Mouse (Mus musculus): ENCODE results near the gene Prss56. TPM values are rescaled to one million over a fixed set of nuclear protein-coding genes. Genes with fewer than 3 reads are reported as not detected.

Gene Prss56
- polyA plus RNA-seq (2011; ENCODE audit: insufficient read depth, insufficient read length, low read depth, missing spikeins) = 0.27 TPM in 1 of 2 replicates, not detected in the other

- peak within 1 kb of the TSS; percentile 18 for H3K4me3 ChIP-seq (ENCODE audit: low read depth, low read length)
These were observed at the start of gene Prss56 for GRCm38 (mm10) chr1:87183013-87183412. TSS of gene Prss56 (plus strand) at chr1:87183313.

GRCm38 (mm10) chr1:87141550-87141949 is 41.6 kb upstream of the Prss56 start:
- Histone ChIP-seq H3K36me3 (ENCODE audit: control insufficient read depth, insufficient read depth, low read length, poor library complexity, severe bottlenecking) (no peaks in the 10 kb centered on the region), H3K27ac (ENCODE audit: insufficient read depth, low read length) (no peak overlapping the region), H3K9ac (ENCODE audit: low read depth, poor library complexity, severe bottlenecking) (no peak overlapping the region), H3K9me3 (replicated peaks; ENCODE audit: control insufficient read depth, insufficient read depth, low read length, poor library complexity, severe bottlenecking) (peaks cover 7% of the 10 kb centered on the region), H3K4me1 (ENCODE audit: control insufficient read depth, insufficient read depth, low read length) (no peaks in the 10 kb centered on the region), H3K4me3 (ENCODE audit: low read depth, low read length) (no peak overlapping the region), H3K27me3 (ENCODE audit: control insufficient read depth, insufficient read depth, low read length, poor library complexity, severe bottlenecking) (no peaks in the 10 kb centered on the region; the same call in 1 of the 2 replicates)
- TF ChIP-seq POLR2A (IDR thresholded peaks at IDR 0.05; ENCODE audit: insufficient read depth, low read length) (no peak), EP300 (IDR thresholded peaks at IDR 0.05; ENCODE audit: insufficient read depth, low read depth, low read length) (no peak), CTCF (IDR thresholded peaks at IDR 0.05; ENCODE audit: low read depth, low read length) (no peak)

More at GRCm38 (mm10) chr1:87183013-87183412, at the start of gene Prss56:
- Histone ChIP-seq H3K9me3 (replicated peaks; ENCODE audit: control insufficient read depth, insufficient read depth, low read length, poor library complexity, severe bottlenecking) (no peaks in the 10 kb centered on the region), H3K36me3 (ENCODE audit: control insufficient read depth, insufficient read depth, low read length, poor library complexity, severe bottlenecking) (no peaks in the 10 kb centered on the region), H3K4me1 (ENCODE audit: control insufficient read depth, insufficient read depth, low read length) (peaks cover 3% of the 10 kb centered on the region), H3K27ac (ENCODE audit: insufficient read depth, low read length) (no peak within 1 kb of the TSS), H3K9ac (ENCODE audit: low read depth, poor library complexity, severe bottlenecking) (no peak within 1 kb of the TSS), H3K27me3 (ENCODE audit: control insufficient read depth, insufficient read depth, low read length, poor library complexity, severe bottlenecking) (no peaks in the 10 kb centered on the region)
- TF ChIP-seq CTCF (IDR thresholded peaks at IDR 0.05; ENCODE audit: low read depth, low read length) = no peak
- TF ChIP-seq POLR2A (IDR thresholded peaks at IDR 0.05; ENCODE audit: insufficient read depth, low read length) = no peak
- no peak for TF ChIP-seq EP300 (IDR thresholded peaks at IDR 0.05; ENCODE audit: insufficient read depth, low read depth, low read length)

- TF ChIP-seq POLR2A (IDR thresholded peaks at IDR 0.05; ENCODE audit: insufficient read depth, low read length) (no peak), CTCF (IDR thresholded peaks at IDR 0.05; ENCODE audit: low read depth, low read length) (no peak), EP300 (IDR thresholded peaks at IDR 0.05; ENCODE audit: insufficient read depth, low read depth, low read length) (no peak)
- H3K36me3 ChIP-seq (ENCODE audit: control insufficient read depth, insufficient read depth, low read length, poor library complexity, severe bottlenecking) = no peaks in the 10 kb centered on the region
- no peak overlapping the region for H3K4me3 ChIP-seq (ENCODE audit: low read depth, low read length)
- H3K27me3 ChIP-seq (ENCODE audit: control insufficient read depth, insufficient read depth, low read length, poor library complexity, severe bottlenecking) = no peaks in the 10 kb centered on the region; the same call in 1 of the 2 replicates
- H3K27ac ChIP-seq (ENCODE audit: insufficient read depth, low read length) = no peak overlapping the region
- H3K9ac ChIP-seq (ENCODE audit: low read depth, poor library complexity, severe bottlenecking) = no peak overlapping the region
- H3K4me1 ChIP-seq (ENCODE audit: control insufficient read depth, insufficient read depth, low read length) = no peaks in the 10 kb centered on the region
- H3K9me3 ChIP-seq (replicated peaks; ENCODE audit: control insufficient read depth, insufficient read depth, low read length, poor library complexity, severe bottlenecking) = peaks cover 7% of the 10 kb centered on the region
These were observed 40.7 kb upstream of the Prss56 start for GRCm38 (mm10) chr1:87142456-87142855.

- no peak overlapping the region for H3K4me3 ChIP-seq (ENCODE audit: low read depth, low read length)
- no peak overlapping the region for H3K9ac ChIP-seq (ENCODE audit: low read depth, poor library complexity, severe bottlenecking)
- H3K4me1 ChIP-seq (ENCODE audit: control insufficient read depth, insufficient read depth, low read length) = no peaks in the 10 kb centered on the region
- peaks cover 7% of the 10 kb centered on the region for H3K9me3 ChIP-seq (replicated peaks; ENCODE audit: control insufficient read depth, insufficient read depth, low read length, poor library complexity, severe bottlenecking)
- TF ChIP-seq POLR2A (IDR thresholded peaks at IDR 0.05; ENCODE audit: insufficient read depth, low read length) (no peak), EP300 (IDR thresholded peaks at IDR 0.05; ENCODE audit: insufficient read depth, low read depth, low read length) (no peak), CTCF (IDR thresholded peaks at IDR 0.05; ENCODE audit: low read depth, low read length) (no peak)
- H3K36me3 ChIP-seq (ENCODE audit: control insufficient read depth, insufficient read depth, low read length, poor library complexity, severe bottlenecking) = no peaks in the 10 kb centered on the region
- no peak overlapping the region for H3K27ac ChIP-seq (ENCODE audit: insufficient read depth, low read length)
- H3K27me3 ChIP-seq (ENCODE audit: control insufficient read depth, insufficient read depth, low read length, poor library complexity, severe bottlenecking) = no peaks in the 10 kb centered on the region; the same call in 1 of the 2 replicates
These were observed 40.0 kb upstream of the Prss56 start for GRCm38 (mm10) chr1:87143141-87143540.

GRCm38 (mm10) chr1:87149422-87149821 is 33.7 kb upstream of the Prss56 start:
- Histone ChIP-seq H3K4me1 (ENCODE audit: control insufficient read depth, insufficient read depth, low read length) (no peaks in the 10 kb centered on the region), H3K36me3 (ENCODE audit: control insufficient read depth, insufficient read depth, low read length, poor library complexity, severe bottlenecking) (no peaks in the 10 kb centered on the region), H3K27ac (ENCODE audit: insufficient read depth, low read length) (no peak overlapping the region), H3K9ac (ENCODE audit: low read depth, poor library complexity, severe bottlenecking) (no peak overlapping the region), H3K27me3 (ENCODE audit: control insufficient read depth, insufficient read depth, low read length, poor library complexity, severe bottlenecking) (peaks cover 2% of the 10 kb centered on the region; the same call in 1 of the 2 replicates), H3K9me3 (replicated peaks; ENCODE audit: control insufficient read depth, insufficient read depth, low read length, poor library complexity, severe bottlenecking) (no peaks in the 10 kb centered on the region), H3K4me3 (ENCODE audit: low read depth, low read length) (no peak overlapping the region)
- no peak for TF ChIP-seq EP300 (IDR thresholded peaks at IDR 0.05; ENCODE audit: insufficient read depth, low read depth, low read length)
- no peak for TF ChIP-seq POLR2A (IDR thresholded peaks at IDR 0.05; ENCODE audit: insufficient read depth, low read length)
- no peak for TF ChIP-seq CTCF (IDR thresholded peaks at IDR 0.05; ENCODE audit: low read depth, low read length)

DNA sequence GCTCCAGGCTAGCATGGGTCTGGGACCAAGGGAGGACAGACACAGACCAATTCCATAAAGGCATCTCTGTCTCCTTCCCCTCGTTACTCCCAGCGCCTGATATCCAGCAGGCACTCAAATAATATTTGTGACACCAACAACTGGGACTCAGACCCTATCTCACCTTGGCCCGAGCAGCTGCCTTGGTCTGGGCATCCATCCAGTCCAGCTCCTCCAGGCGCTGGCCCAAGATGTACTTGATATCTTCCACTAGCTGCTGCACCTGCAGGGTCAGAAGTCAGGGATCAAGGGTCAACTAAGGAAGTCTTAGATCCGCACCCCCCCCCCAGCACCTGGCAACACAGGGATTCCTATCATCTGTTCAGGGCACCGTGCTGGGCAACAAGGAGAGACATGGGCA is 31.8 kb upstream of the Prss56 start:
- H3K27me3 ChIP-seq (ENCODE audit: control insufficient read depth, insufficient read depth, low read length, poor library complexity, severe bottlenecking) = peaks cover 16% of the 10 kb centered on the region
- TF ChIP-seq POLR2A (IDR thresholded peaks at IDR 0.05; ENCODE audit: insufficient read depth, low read length) = no peak
- no peak for TF ChIP-seq EP300 (IDR thresholded peaks at IDR 0.05; ENCODE audit: insufficient read depth, low read depth, low read length)
- no peak for TF ChIP-seq CTCF (IDR thresholded peaks at IDR 0.05; ENCODE audit: low read depth, low read length)
- no peaks in the 10 kb centered on the region for H3K4me1 ChIP-seq (ENCODE audit: control insufficient read depth, insufficient read depth, low read length)
- H3K36me3 ChIP-seq (ENCODE audit: control insufficient read depth, insufficient read depth, low read length, poor library complexity, severe bottlenecking) = no peaks in the 10 kb centered on the region
- no peak overlapping the region for H3K9ac ChIP-seq (ENCODE audit: low read depth, poor library complexity, severe bottlenecking)
- H3K27ac ChIP-seq (ENCODE audit: insufficient read depth, low read length) = no peak overlapping the region
- H3K4me3 ChIP-seq (ENCODE audit: low read depth, low read length) = no peak overlapping the region
- H3K9me3 ChIP-seq (replicated peaks; ENCODE audit: control insufficient read depth, insufficient read depth, low read length, poor library complexity, severe bottlenecking) = no peaks in the 10 kb centered on the region
